Mouse (Mus musculus) heart, postnatal 25 days (tissue): ENCODE data around the gene Thbs4. TPM values are rescaled to one million over a fixed set of nuclear protein-coding genes. Genes with fewer than 3 reads are reported as not detected.
"Not testable (repeated sequence)": the region's sequence is repeated elsewhere in the genome, so short reads cannot be mapped to it uniquely, and the experiment has no call there.

ENCODE experiments used
- DNase-seq: peaks from one replicate; pipeline ENCODE4 v3.0.0; 2022; ENCODE audit warnings: low spot score
- intact Hi-C: fragments of 180-260 bp; cut with DNase I; formaldehyde crosslinking; loops from one replicate; pipeline ENCODE4 v1.15.1; 2025
- total RNA-seq, 2 experiments: library from RNA; stranded (reverse); gene quantifications; 2 replicates each; pipeline ENCODE4 v1.2.3; 2021

Thbs4 gene
- total RNA-seq, result 1 to 10 TPM; 3.9 to 6.0 TPM

DNA sequence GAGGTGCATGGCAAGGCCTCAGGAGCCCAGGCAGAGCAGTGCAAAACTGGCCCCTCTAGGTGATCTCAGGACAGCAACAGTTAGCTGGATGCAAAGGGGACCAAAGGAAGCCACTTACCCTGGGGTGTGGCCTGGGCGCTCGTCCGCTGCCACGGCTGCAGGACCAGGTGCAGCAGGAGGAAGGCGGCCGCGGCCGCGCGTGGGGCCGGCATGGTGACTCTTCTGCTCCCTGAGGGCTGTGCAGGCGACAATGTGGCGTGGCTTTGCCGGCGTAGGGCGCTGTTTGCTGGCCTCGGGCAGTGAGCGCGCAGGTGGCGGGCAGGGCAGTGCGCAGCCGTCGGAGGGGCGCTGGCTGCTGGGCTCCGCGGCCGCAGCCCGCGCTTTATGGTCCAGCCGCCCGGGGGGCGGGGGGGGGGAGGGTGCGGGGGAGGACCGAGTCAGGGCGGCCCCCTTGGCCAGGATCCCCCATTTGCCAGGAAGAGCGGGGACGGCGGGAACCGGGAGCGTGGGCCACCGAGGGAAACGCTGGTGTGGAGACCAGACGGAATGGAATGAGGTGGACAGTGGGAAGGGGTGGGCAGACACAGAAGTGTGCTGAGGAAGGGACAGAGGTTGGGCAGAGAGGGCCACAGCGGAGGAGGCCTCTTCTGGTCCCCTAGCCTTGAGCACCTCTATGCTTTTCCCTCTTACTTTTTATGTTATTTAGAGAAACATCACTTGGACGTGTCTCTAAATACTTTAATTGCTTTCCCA is at the start of gene Thbs4:
TSS of gene Thbs4 (minus strand) at position 357 of the 753 bp plus-strand sequence.
- DNase-seq, result no peak
- intact Hi-C loops, result no loop called here

DNA sequence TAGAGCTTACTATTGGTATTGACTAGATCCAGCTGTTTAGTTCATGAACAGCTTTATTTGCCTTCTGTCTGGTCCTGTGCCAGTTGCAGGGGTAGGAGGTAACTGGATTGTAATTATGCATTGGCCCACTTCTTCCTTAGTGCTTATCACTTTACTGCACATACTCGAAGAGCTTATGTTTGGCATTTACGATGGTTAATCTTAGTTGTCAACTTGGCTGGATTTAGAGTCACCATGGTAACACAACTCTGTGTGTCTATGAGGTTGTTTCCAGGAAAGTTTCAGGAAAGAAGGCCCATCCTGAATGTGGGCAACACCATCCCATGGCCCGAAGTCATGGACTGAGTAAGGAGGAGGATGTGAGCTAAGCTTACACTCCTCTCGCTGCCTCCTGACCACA is 38.5 kb upstream of the Thbs4 start:
- intact Hi-C loops, result no loop called here
- DNase-seq, result no peak

DNA sequence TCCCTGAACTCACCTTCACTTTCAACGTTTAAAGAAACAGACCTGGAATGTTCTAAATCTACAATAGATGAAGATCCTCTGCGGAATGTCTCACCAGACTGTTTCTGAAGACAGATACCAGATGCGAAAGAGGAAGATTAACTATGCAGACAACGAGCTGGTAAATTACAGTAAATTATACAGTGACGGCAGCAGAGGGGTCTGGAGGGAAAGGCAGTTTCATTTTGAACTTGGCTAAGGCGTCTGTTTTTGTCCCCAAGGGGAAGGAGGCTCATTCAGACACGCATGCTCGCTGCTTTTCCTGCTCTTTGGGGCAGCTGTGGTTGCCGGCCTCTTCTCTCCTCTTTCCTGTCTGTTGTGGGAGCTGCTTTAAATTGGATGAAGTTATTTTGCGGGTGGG is 34.2 kb upstream of the Thbs4 start:
- DNase-seq, result no peak
- intact Hi-C loops, result no loop called here

DNA sequence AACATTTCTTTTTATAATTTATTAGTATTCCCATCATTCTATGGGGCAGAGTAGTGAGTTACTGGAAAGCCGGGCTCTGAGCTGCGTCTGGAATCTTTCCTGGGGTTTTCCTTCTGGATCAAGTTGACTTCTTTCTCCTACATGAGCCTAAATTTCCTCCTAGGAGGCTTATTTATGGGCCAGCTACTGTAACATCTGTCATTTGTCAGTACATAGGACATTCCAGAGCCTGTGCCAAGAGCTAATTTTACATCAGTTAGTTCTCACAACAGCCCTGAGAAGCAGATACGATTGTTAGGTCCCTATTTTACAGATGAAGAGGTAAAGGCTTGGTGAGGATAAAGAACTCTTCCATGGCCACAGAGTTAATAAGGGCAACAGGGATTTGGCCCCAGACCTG is 22.7 kb upstream of the Thbs4 start:
- intact Hi-C loops, result no loop called here
- DNase-seq, result no peak

DNA sequence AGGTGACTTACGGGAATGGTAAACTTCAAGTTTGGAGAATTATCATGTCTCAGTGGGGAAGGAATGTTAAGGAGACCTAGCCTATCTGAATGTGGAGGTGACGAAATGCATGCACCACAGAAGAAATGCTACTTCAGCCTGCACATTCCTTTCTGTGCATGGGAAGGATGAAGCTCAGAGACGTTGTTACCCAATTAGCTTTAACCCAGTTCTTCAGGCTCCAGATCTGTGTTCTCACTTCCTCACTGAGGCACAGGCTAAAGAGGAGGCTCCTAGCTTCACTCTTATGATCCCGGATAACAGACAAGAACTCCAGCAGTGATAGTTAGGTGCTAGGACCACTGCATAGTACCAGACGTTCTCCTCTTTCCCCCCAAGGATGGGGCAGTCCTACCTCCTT is 21.7 kb upstream of the Thbs4 start:
- DNase-seq, result no peak

DNA sequence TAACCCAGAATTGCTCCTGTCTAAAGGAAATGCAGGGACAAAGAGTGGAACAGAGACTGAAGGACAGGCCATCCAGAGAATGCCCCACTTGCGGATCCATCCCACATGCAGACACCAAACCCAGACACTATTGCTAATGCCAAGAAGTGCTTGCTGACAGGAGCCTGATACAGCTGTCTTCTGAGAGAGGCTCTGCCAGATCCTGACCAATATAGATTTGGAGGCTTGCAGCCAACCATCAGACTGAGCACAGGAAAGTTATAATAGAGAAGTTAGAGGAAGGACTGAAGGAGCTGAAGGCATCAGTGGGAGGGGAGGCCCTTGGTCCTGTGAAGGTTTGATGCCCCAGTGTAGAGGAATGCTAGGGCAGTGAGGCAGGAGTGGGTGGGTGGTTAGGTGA is 16.0 kb upstream of the Thbs4 start:
- intact Hi-C loops, DNase-seq: not testable (repeated sequence)

More for the DNA sequence above, 21.7 kb upstream of the Thbs4 start:
- intact Hi-C loops, result no loop called here

DNA sequence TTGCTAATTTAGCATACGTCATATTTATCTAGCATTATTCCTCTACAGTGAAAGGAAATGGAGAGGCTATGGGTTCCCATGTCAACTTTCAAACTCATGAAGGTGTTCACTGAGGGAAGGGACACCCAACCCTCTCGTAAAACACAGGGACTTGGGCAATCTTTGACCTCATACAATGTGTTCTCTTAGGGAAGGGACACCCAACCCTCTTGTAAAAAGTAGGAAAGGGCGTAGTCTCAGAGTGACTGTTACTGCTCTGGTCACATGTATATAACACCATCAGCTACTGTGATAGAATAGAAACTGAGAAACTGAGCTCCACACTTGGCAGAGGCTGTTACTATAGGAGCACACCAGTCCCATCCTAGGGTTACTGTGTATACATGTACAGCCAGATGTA is 13.2 kb upstream of the Thbs4 start:
- no peak for DNase-seq
- intact Hi-C loops, result no loop called here

DNA sequence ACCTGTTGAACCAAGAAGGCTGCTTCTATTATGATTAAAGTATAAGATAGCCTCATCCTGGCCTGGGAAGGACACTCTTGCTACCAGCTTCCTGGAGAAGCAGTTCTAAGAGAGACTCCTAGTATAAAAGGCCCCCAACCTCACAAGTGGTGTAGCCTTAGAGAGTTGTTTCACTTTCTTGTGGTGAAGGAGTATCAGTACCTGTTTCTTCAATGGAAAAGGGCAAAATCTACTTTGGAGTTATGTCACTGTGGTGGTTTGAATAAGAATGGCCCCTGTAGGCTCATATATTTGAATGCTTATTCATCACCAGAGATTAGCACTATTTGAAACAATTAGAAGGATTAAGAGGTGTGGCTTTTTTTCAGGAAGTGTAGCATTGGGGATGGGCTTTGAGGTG is 12.2 kb upstream of the Thbs4 start:
- DNase-seq, result no peak
- intact Hi-C loops, result no loop called here

DNA sequence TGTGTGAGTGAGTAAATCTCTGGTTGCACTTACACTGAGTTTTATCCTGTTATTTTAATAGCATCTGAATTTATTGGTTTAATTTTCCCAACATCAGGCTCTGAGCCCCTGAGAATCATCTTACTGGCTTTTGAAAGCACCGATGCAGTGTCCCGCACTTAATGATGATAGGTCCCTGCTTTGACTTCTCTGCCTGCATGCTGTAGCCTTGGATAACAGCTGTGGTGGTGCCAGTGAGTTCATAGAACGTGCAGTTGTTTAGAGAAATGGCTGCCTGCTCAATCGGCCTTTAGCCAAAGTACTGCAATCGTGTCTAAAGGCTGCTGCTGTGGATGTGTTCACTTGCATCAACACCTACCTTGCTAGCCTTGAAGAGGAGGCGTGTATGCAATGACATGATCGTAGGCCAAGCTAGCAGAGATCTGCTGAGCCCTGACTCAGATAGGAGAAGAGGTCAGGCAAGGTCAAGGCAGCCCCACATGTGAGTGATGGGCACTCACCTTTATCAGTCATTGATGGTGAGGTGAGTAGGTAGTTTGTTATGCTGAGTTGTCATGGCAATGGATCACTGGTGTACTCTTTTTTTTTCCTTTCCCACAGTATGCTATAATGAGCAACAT is 4.8 kb upstream of the Thbs4 start:
- intact Hi-C loops, result no loop called here
- DNase-seq, result no peak

DNA sequence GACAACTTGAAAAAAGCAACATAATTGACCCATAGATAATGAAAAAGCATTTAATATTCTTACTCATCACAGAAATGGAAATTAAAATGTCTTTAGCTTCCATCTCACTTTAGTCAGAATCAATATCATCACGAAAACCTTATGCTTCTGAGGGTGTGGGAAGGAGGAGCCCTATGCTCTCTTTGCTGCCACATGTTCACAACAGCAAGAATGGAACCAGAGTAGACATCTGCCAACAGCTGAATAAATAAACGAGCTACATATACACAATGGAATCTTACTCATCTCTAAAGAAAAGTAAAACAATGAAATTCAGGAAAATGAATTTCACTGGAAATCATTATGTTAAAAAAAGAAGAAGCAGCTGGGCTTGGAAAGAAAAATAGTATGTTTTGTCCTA is 4.2 kb upstream of the Thbs4 start:
- no peak for DNase-seq
- intact Hi-C loops, result no loop called here

DNA sequence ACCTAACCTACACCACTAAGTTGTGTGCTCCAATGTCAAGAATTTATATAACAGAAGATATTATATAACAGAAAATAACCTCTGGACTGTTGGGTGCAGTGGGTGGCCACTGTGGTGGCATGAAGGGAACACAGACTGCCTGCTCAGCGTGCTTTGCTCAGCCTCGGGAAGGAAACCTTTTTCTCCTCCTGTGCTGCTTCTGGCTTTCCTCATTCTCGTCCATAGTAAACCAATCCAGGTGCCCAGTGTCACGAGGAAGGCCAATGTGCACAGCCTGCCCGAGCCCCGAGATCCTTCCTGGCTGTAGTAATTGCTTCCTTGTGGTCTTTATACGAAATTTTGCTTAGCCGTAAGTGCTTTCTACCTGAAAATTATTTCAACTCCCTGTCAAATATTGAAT is 982 bp downstream of the Thbs4 start:
- intact Hi-C loops, result no loop called here
- DNase-seq, result no peak

DNA sequence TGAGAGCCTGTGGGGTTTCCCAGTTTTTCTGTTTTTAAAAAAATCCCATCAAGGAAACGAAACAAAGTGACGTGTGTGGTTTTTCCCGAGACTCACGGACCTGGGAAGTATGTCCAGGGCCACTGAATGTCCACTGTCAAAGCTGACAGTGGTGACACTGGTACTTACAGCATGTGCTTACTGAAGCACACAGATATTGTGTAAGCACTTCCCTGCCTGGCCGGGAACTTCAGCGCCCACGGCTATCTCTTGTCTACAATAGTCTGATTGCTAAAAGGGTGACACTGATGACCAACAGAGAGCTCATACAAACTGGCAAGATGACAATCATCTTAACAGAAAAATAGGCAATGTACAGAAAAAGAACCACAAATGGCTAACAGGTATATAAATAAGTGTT is 3.1 kb downstream of the Thbs4 start:
- DNase-seq, result no peak
- intact Hi-C loops, result no loop called here

DNA sequence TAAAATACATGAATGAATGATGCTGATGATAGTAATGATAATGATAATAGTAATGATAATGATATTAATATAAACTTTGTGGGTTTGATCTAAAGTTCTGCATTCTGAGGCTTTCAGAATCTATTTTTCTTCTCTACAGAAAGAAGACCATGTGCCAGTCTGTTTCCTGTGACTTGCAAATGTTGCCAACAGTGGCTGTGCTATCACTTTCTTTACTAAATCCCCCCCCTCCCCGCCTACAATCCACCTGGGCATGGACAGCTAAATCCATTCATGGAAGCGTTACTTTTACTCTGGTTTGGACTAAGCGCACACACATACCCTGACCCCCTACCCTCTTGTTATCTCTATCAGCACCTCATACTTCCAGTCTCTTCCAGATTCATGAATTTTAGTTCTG is 10.3 kb downstream of the Thbs4 start:
- no peak for DNase-seq

DNA sequence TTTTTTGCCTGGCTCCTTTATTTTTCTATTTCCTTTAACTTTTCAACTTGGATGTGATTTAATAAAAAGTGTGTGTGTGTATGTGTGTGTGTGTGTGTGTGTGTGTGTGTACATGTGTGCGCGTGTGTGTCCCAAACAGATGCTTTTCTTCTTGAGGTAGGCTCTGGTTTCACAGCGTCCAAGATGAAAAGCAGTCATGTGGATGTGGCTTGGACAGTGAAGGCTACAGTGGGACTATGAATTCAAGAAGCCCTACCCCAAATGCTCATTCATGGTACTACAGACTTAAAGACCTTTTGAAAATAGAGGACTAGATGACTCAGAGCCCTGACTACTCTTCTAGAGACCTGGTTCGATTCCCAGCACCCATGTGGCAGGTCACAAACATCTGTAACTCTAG is 11.1 kb downstream of the Thbs4 start:
- no peak for DNase-seq
- intact Hi-C loops, result no loop called here

More for the DNA sequence above, 10.3 kb downstream of the Thbs4 start:
- intact Hi-C loops, result no loop called here

DNA sequence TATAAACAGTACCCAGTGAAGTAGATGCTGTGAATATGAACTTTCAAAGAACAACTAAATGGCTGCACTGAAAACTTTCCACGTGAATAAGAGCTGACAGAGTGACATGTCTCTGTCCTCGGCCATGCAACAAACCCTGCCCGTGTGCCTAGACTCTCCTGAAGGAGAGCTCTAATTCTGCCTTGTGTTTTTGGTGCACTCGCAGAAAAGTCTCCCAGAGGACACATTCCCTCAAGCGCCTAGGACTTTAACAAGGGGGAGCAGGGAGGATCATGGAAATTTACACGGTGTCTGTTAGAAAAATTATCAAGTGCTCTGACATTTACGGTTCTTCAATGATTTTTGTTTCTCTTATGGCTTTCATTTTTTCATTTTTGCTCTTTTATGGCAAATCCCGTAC is 13.7 kb downstream of the Thbs4 start:
- DNase-seq, result no peak
- intact Hi-C loops, result no loop called here

DNA sequence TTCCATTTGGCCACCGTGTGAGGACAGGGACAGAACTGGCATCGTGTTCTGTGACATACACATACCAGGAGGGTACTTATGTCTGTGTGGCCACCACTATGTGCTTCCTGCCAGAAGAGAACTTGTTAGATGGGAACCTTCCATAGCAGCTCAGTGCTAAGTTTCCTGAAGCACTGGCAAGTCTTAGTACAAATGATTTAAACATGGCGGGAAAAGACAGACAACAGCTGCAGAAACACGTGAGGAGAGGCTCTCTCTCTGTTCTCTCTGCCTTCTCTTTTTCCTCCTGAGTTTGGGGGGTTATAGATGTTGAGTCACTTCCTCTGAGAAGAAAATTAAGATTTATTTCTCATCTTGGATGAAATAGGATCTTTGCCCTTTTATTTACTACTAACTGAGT is 14.5 kb downstream of the Thbs4 start:
- intact Hi-C loops, result no loop called here
- DNase-seq, result no peak

DNA sequence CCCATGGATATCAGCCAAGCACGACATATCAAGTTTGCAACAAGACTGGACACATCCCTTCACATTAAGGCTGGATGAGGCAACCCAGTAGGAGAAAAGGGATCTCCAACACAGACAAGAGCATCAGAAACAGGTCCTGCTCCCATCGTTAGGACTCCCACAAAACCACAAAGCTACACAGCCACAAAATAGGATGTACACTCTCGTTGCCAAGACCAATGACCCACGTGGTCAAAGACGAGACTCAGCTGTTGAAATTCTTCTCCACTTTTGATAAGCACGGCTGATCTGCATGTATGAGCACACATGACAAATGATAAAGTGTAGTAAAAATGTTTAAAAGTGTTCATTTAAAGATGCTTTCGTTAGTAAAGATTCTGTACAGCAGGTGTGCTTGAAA is 16.0 kb downstream of the Thbs4 start:
- intact Hi-C loops, result no loop called here

DNA sequence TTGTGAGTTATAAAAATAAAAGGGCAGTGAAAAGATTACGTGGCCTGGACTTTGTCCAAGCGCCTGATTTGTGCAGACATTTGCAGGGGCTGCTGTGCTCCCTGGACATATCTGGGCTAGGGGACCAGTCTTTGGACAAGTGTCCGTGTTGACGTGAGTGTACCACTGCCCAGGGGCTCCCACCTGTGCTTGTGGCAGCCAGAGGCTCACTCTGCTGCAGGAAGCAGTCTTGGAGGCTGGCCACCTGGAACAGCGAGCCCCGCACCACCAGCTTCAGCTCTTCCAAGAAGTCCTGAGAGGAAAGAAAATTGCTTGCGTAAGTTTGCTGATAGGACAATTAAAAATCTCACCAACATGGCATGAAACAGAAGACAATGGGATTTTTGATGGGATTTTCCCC is 18.7 kb downstream of the Thbs4 start:
- intact Hi-C loops, result no loop called here
- no peak for DNase-seq

More for the DNA sequence above, 16.0 kb downstream of the Thbs4 start:
- DNase-seq, result no peak

DNA sequence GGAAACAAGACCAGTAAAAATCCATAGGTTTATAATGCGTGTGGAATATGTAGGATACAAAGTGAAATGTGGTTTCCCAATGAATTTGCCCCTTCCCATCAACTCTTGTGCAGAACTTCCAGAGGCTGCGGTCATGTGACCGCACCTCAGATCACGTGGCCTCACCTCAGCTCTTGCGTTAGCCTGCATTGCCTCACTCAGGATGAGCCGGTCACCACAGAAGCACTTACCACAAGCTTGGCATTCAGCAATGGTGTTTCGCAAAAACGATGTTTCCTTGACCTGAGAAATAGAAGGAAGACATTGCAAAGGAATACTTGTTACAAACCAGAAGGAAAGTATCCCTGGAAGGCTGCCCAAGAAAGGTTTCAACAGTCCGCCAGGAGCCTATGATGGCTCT is 19.7 kb downstream of the Thbs4 start:
- DNase-seq, result no peak
- intact Hi-C loops, result no loop called here

DNA sequence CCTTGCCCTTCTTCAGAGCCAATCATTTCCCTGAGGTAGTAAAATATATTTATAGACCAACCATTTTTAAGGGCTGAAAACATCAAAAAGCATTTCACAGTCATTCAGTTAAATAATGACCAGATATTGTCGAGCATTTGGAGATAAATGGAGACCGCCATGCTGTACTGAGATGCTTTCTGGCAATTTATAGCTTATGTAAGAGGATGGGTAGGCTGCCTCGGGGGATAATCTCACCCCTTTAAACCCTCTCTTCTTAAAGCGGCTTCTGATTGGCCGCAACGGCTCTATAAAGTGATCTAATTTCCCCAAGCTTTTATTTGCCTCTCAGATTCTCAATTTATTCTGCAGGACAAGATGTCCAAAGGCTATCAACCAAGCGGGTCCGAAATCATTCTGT is 22.1 kb downstream of the Thbs4 start:
- intact Hi-C loops, result no loop called here
- no peak for DNase-seq

DNA sequence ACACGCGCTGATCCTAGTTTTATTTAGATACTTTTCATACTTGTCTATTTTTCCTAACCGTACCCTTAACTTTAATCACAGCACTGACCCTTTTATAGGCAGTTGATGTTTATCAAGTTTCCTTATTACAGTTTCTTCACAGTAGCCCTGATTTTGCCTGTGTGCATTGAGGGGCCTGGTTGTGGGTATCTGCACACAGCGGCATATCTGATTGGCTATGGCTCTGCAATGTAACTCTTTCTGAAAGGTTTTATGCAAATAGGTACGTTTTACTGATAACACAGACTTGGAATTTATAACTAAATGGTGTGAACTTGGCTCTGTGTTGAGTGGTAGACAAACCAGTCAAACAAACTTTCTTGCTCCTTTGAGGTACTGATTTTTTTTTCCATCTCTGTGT is 23.1 kb downstream of the Thbs4 start:
- intact Hi-C loops, result no loop called here
- no peak for DNase-seq
